Mouse (Mus musculus) embryonic fibroblast, embryonic 13.5 days (primary cell): ENCODE measurements around the gene D1Ertd622e. TPM values are rescaled to one million over a fixed set of nuclear protein-coding genes. Genes with fewer than 3 reads are reported as not detected.
A peak's percentile ranks its signal among the peaks of the same experiment; 100 is the strongest.

ENCODE experiments used
- H3K27ac ChIP-seq: 2 replicates; pipeline ENCODE4 v1.5.1; 2012; ENCODE audit warnings: low read length, control low read depth, inconsistent platforms; ENCODE audit not compliant: insufficient read depth
- H3K4me1 ChIP-seq: 2 replicates; pipeline ENCODE4 v1.6.1; 2011; ENCODE audit warnings: low read length; ENCODE audit not compliant: control insufficient read depth, insufficient read depth
- H3K4me3 ChIP-seq: 2 replicates; pipeline ENCODE4 v1.5.1; 2011; ENCODE audit warnings: mild to moderate bottlenecking, control low read depth, low read length; ENCODE audit not compliant: insufficient read depth
- CTCF ChIP-seq: IDR thresholded peaks from 2 replicates; pipeline ENCODE4 v1.5.1; 2011; ENCODE audit warnings: mild to moderate bottlenecking, control low read depth, low read length, moderate library complexity, borderline replicate concordance; ENCODE audit not compliant: insufficient read depth
- POLR2A ChIP-seq: IDR thresholded peaks from 2 replicates; pipeline ENCODE4 v1.6.1; 2011; ENCODE audit warnings: low read depth, mild to moderate bottlenecking, control low read depth, low read length, moderate library complexity
- polyA plus RNA-seq: library from polyadenylated mRNA; stranded (reverse); fragments of >200 nt; gene quantifications from 2 replicates; pipeline ENCODE4 v1.2.4, GENCODE M21; 2011; ENCODE audit warnings: low read depth; ENCODE audit not compliant: missing spikeins, insufficient read length

The D1Ertd622e gene
- 9.5 and 9.8 TPM in 2 replicates for polyA plus RNA-seq

- TF ChIP-seq POLR2A (peak; percentile 70), CTCF (no peak)
- peak within 1 kb of the TSS; percentile 46 for H3K27ac ChIP-seq
- peaks cover 10% of the 10 kb centered on the region for H3K4me1 ChIP-seq
- H3K4me3 ChIP-seq, result peak within 1 kb of the TSS; percentile 84
Measured at GRCm38 (mm10) chr1:97661406-97662241, at the start of gene D1Ertd622e. TSS of gene D1Ertd622e (minus strand) at chr1:97662074.

- H3K27ac ChIP-seq, result no peak overlapping the region
- TF ChIP-seq CTCF (no peak), POLR2A (no peak)
- H3K4me1 ChIP-seq, result no peaks in the 10 kb centered on the region
- no peak overlapping the region for H3K4me3 ChIP-seq
Measured at GRCm38 (mm10) chr1:97710520-97710919, 48.6 kb upstream of the D1Ertd622e start.

- Histone ChIP-seq H3K4me3 (no peak overlapping the region), H3K27ac (no peak overlapping the region), H3K4me1 (no peaks in the 10 kb centered on the region)
- TF ChIP-seq POLR2A, result no peak
- no peak for TF ChIP-seq CTCF
Measured at GRCm38 (mm10) chr1:97705389-97705788, 43.5 kb upstream of the D1Ertd622e start.

GRCm38 (mm10) chr1:97704646-97705045 lies 42.8 kb upstream of the D1Ertd622e start:
- H3K4me1 ChIP-seq, result no peaks in the 10 kb centered on the region
- no peak overlapping the region for H3K4me3 ChIP-seq
- no peak overlapping the region for H3K27ac ChIP-seq
- TF ChIP-seq CTCF (no peak), POLR2A (no peak)

- no peaks in the 10 kb centered on the region for H3K4me1 ChIP-seq
- no peak overlapping the region for H3K4me3 ChIP-seq
- TF ChIP-seq POLR2A, result no peak
- no peak overlapping the region for H3K27ac ChIP-seq
Measured at GRCm38 (mm10) chr1:97698956-97699570, 37.2 kb upstream of the D1Ertd622e start.

GRCm38 (mm10) chr1:97697273-97697672 lies 35.4 kb upstream of the D1Ertd622e start:
- H3K27ac ChIP-seq, result no peak overlapping the region
- H3K4me3 ChIP-seq, result no peak overlapping the region
- H3K4me1 ChIP-seq, result no peaks in the 10 kb centered on the region
- no peak for TF ChIP-seq CTCF
- TF ChIP-seq POLR2A, result no peak

- Histone ChIP-seq H3K4me1 (no peaks in the 10 kb centered on the region), H3K4me3 (no peak overlapping the region), H3K27ac (no peak overlapping the region)
- TF ChIP-seq CTCF (no peak), POLR2A (no peak)
Measured at GRCm38 (mm10) chr1:97693825-97694224, 32.0 kb upstream of the D1Ertd622e start.

GRCm38 (mm10) chr1:97688756-97689155 lies 26.9 kb upstream of the D1Ertd622e start:
- Histone ChIP-seq H3K4me1 (no peaks in the 10 kb centered on the region; the same call in 1 of the 2 replicates), H3K4me3 (no peak overlapping the region), H3K27ac (no peak overlapping the region)
- TF ChIP-seq CTCF (no peak), POLR2A (no peak)

- no peak overlapping the region for H3K27ac ChIP-seq
Measured at GRCm38 (mm10) chr1:97676526-97677177, 14.8 kb upstream of the D1Ertd622e start.

More at GRCm38 (mm10) chr1:97676526-97677177, 14.8 kb upstream of the D1Ertd622e start:
- TF ChIP-seq CTCF (no peak), POLR2A (no peak)
- Histone ChIP-seq H3K4me1 (no peaks in the 10 kb centered on the region), H3K4me3 (no peak overlapping the region)
